Mouse (Mus musculus) cortical plate, adult 2 months (tissue): Measurements from ENCODE around the gene Tesk2. TPM values are rescaled to one million over a fixed set of nuclear protein-coding genes. Genes with fewer than 3 reads are reported as not detected.
"Not testable (repeated sequence)": the region's sequence is repeated elsewhere in the genome, so short reads cannot be mapped to it uniquely, and the experiment has no call there.

ENCODE experiments used
- H3K27ac ChIP-seq: fragments of 200-500 bp; 2 replicates; pipeline ENCODE4 v1.5.1; 2012; ENCODE audit warnings: low read length, control low read depth, inconsistent platforms; ENCODE audit not compliant: insufficient read depth
- H3K4me1 ChIP-seq: fragments of 200-500 bp; 2 replicates; pipeline ENCODE4 v1.6.1; 2011; ENCODE audit warnings: low read length; ENCODE audit not compliant: control insufficient read depth, insufficient read depth
- H3K4me3 ChIP-seq: fragments of 200-500 bp; 2 replicates; pipeline ENCODE4 v1.5.1; 2011; ENCODE audit warnings: mild to moderate bottlenecking, low read length, control low read depth; ENCODE audit not compliant: insufficient read depth
- CTCF ChIP-seq: fragments of 200-500 bp; IDR thresholded peaks from 2 replicates; pipeline ENCODE4 v1.5.1; 2011; ENCODE audit warnings: mild to moderate bottlenecking, control low read depth, low read length; ENCODE audit not compliant: insufficient read depth; ENCODE audit errors: extremely low read depth
- POLR2A ChIP-seq: fragments of 200-500 bp; IDR thresholded peaks from 2 replicates; pipeline ENCODE4 v1.6.1; 2011; ENCODE audit warnings: mild to moderate bottlenecking, low read length, control low read depth; ENCODE audit not compliant: insufficient read depth; ENCODE audit errors: extremely low read depth
- polyA plus RNA-seq: library from polyadenylated mRNA; depleted of rRNA; stranded (reverse); fragments of >200 nt; gene quantifications from 2 replicates; pipeline ENCODE4 v1.2.3, GENCODE M21; 2012; rRNA removed

The Tesk2 gene
- polyA plus RNA-seq, 1 experiment = 7.5 TPM

GRCm38 (mm10) chr4:116829364-116830069 lies 108.8 kb downstream of the Tesk2 start:
- H3K27ac ChIP-seq = no peak overlapping the region

GRCm38 (mm10) chr4:116830070-116830368 lies 109.3 kb downstream of the Tesk2 start:
- Histone ChIP-seq H3K4me1 (no peaks in the 10 kb centered on the region), H3K4me3 (no peak overlapping the region), H3K27ac (no peak overlapping the region)
- TF ChIP-seq POLR2A (no peak), CTCF (no peak)

More at GRCm38 (mm10) chr4:116829364-116830069, 108.8 kb downstream of the Tesk2 start:
- Histone ChIP-seq H3K4me3 (no peak overlapping the region), H3K4me1 (no peaks in the 10 kb centered on the region)
- no peak for TF ChIP-seq POLR2A
- no peak for TF ChIP-seq CTCF

GRCm38 (mm10) chr4:116838999-116839398 lies 118.3 kb downstream of the Tesk2 start:
- H3K4me3 ChIP-seq = no peak overlapping the region
- TF ChIP-seq POLR2A (no peak), CTCF (no peak)
- H3K27ac ChIP-seq = no peak overlapping the region
- H3K4me1 ChIP-seq = no peaks in the 10 kb centered on the region

GRCm38 (mm10) chr4:116840096-116840495 lies 119.3 kb downstream of the Tesk2 start:
- H3K27ac ChIP-seq, H3K4me3 ChIP-seq, H3K4me1 ChIP-seq: not testable (repeated sequence)

GRCm38 (mm10) chr4:116840841-116841240 lies 120.1 kb downstream of the Tesk2 start:
- Histone ChIP-seq H3K4me3 (no peak overlapping the region), H3K27ac (no peak overlapping the region), H3K4me1 (no peaks in the 10 kb centered on the region)
- no peak for TF ChIP-seq CTCF
- TF ChIP-seq POLR2A = no peak

GRCm38 (mm10) chr4:116844324-116844723 lies 123.6 kb downstream of the Tesk2 start:
- H3K4me3 ChIP-seq = no peak overlapping the region
- no peak overlapping the region for H3K27ac ChIP-seq
- no peak for TF ChIP-seq POLR2A
- no peak for TF ChIP-seq CTCF
- no peaks in the 10 kb centered on the region for H3K4me1 ChIP-seq

GRCm38 (mm10) chr4:116849901-116850300 lies 129.2 kb downstream of the Tesk2 start:
- TF ChIP-seq CTCF (no peak), POLR2A (no peak)
- no peak overlapping the region for H3K4me3 ChIP-seq
- H3K27ac ChIP-seq = no peak overlapping the region
- no peaks in the 10 kb centered on the region for H3K4me1 ChIP-seq

GRCm38 (mm10) chr4:116854286-116854685 lies 133.5 kb downstream of the Tesk2 start:
- TF ChIP-seq POLR2A = no peak
- TF ChIP-seq CTCF = no peak

More at GRCm38 (mm10) chr4:116854286-116854685, 133.5 kb downstream of the Tesk2 start:
- Histone ChIP-seq H3K4me1 (no peaks in the 10 kb centered on the region), H3K27ac (no peak overlapping the region), H3K4me3 (no peak overlapping the region)

Other genes with a start within 250 kb of the Tesk2 start
- 7.0 and 7.9 TPM in 2 replicates for gene Ipp, start 213.4 kb upstream of the Tesk2 start, polyA plus RNA-seq
- gene Tmem69, start 165.0 kb upstream of the Tesk2 start, polyA plus RNA-seq = 8.4 and 9.0 TPM in 2 replicates
- 33.8 and 40.6 TPM in 2 replicates for gene Gpbp1l1, start 163.3 kb upstream of the Tesk2 start, polyA plus RNA-seq
- 5.0 and 8.3 TPM in 2 replicates for gene Ccdc17, start 124.3 kb upstream of the Tesk2 start, polyA plus RNA-seq
- 23.5 and 25.1 TPM in 2 replicates for gene Nasp, start 93.0 kb upstream of the Tesk2 start, polyA plus RNA-seq
- 519 and 547 TPM in 2 replicates for gene Akr1a1, start 69.3 kb upstream of the Tesk2 start, polyA plus RNA-seq
- gene Prdx1, start 35.4 kb upstream of the Tesk2 start, polyA plus RNA-seq = 222 and 249 TPM in 2 replicates
- gene Mmachc, start 12.5 kb upstream of the Tesk2 start, polyA plus RNA-seq = 15.6 and 18.7 TPM in 2 replicates
- gene Ccdc163, start 12.4 kb upstream of the Tesk2 start, polyA plus RNA-seq = 19.3 and 19.8 TPM in 2 replicates
- 21.6 and 22.2 TPM in 2 replicates for gene Toe1, start 86.7 kb downstream of the Tesk2 start, polyA plus RNA-seq
- 5.7 and 5.9 TPM in 2 replicates for gene Mutyh, start 86.8 kb downstream of the Tesk2 start, polyA plus RNA-seq
- gene Hpdl, start 100.8 kb downstream of the Tesk2 start, polyA plus RNA-seq = 1.4 and 1.9 TPM in 2 replicates
- gene Zswim5, start 156.4 kb downstream of the Tesk2 start, polyA plus RNA-seq = 6.0 and 6.3 TPM in 2 replicates